Mouse (Mus musculus) kidney, adult 11 months (tissue): ENCODE measurements at regions not wholly inside any gene's neighbourhood (a gene's known extent, or its start where the extent isn't known, plus 50 kb on each side); places are given as distances from the start of the nearest gene placed in this dataset.

Source experiments
- DNase-seq: peaks from one replicate; pipeline ENCODE4 v3.0.0; 2022

DNA sequence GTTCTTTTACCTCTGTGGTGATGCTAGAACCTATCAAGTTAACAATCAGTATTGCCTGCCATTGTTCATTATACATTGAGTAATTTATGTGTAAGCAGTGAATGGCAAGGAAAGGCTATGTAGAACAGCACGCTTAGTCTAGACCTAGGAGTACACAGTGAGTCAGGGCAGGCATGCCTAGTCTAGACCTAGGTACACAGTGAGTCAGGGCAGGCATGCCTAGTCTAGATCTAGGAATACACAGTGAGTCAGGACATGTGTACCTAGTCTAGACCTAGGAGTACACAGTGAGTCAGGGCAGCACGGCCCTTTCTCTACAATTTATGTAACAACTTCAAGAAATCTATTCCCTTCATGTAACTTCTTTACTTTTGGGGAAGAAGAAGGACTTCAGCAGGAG, 347.2 kb downstream of the Tmem232 start:
- no peak for DNase-seq

DNA sequence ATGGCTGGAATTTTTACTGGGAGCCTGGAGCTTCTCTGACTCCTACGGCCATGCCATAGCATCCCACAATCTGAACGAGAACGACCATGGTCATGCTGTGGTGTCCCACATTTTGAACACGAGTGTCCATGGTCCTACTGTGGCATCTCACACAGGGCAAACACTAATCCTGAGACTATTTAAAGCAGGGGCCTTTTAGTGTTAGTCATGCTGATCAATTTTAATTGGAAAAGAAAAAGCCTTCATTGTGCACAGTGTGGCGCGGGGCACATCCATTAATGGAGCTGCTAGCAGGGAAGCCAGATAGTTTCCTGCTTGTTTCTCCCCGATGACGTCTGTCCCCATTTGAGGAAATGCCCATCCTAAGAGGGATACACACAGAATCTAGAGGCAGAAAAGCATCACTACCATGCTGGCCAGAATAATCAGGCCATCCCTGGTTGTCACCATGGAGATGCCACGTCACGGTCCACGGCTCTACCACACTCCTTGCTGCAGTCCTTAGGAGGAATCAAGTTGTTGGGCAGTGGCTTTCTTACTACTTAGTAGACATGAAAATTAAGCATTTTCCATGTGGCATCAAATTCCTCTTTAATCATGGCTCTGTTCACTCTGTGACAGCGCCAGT, 348.0 kb downstream of the Tmem232 start:
- no peak for DNase-seq

DNA sequence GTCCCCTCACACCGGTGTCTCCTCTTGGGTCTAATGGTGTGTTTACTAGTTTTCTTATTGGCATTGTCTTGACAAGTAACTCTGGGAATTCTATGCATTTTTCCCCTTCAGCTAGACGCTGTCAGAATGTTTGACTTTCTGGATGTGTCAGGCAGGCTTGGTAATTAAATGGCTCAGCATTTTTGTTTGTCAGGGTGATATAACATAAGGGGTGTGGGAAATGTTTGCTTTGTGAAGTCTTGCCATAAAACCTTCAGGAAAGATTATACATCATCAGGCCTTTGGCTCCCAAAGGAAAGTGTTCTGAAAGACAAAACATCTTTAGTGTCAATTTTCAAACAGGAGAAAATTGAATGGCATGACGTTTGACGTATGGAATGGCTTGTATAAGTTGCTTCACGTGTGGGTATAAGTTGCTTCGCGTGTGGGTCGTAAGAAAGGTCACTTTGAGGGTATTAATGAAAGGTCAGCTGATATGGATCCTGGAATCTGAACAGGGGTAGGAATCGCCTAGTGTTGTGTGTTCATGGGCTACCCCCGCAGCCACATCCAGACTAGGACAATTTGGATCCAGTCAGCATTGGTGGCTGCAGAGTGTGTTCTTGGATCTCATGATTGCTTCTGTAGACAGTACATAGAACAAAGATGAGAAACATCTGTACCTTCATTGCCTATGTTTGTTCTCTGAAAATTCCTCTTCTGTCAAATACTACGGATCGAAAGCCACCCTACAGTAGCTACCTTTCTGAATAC, 349.6 kb downstream of the Tmem232 start:
- no peak for DNase-seq

DNA sequence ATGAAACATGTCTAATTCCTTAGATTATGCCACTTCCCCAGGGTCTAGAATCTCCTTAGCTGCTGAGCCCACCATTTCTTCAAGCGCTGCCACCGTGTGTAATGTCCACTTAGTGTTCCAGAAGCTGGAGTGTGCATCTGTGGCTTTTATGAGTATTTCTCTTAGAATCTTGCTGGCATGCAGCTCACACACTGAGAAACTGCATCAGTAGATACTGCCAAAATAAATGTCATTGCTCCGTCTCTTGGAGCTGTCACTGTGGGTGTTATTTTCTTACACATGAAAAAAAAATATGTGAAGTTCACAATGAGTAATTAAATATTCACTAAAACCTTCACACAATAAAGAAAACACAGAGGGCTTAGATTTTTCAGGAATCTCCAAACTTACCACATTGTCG, 345.3 kb upstream of the 4930583I09Rik start:
- DNase-seq: no peak

DNA sequence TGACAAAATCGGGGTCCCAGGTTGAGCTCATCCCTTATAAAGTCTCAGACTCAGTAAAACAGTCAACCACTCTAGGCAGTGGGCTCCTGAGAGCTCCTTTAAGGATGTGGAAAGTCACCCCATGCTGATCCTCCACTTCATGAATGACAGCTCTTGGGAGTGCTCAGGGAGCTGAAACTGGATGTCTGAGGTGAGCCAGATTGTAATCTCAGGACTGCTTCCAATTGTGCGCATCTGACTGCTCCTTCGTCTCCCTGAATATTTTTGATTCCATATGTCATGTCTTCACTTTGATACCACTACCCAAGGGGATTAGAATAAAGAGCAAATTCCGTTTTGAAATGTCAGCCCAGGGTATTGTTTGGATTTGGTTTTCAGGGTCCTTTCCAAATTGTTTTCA, 339.9 kb upstream of the 4930583I09Rik start:
- DNase-seq: no peak

DNA sequence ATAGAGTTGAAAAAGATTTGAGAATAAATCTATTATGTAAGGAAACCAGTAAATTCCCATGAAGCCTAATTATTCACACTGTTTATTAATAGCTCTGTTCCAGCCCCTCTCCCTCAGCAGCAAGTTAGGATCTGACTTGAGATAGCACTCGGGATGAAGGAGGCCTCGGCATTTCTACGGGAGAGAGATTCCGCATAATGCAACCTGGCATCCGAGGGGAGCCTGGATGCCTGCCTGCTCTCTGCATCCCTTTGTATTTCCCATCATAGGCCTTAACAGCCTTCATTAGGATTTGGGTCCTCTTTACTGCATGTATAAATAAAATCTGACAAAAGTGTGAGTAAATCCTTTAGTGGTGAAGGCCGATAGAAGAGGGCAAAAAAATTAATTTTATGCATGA, 338.2 kb upstream of the 4930583I09Rik start:
- DNase-seq: no peak

DNA sequence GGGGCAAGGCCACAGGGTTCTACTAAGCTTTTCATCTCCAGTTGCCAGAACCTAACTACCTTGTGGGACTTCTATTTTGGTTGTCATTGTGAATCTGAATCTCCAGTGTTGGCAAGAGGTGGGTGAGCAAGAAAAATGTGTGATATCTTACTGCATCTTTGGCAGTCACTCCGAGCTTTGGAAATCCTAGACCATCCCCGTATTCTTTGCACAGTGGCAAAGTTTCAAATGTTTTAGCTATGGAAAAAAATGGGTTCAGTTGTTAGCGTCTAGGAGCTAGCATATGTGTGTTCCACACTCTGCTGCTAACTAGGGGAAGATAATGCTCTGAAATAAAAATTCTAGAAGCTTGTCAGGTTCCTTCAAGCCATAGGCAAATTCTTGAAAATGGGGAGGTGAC, 337.4 kb upstream of the 4930583I09Rik start:
- DNase-seq: no peak

DNA sequence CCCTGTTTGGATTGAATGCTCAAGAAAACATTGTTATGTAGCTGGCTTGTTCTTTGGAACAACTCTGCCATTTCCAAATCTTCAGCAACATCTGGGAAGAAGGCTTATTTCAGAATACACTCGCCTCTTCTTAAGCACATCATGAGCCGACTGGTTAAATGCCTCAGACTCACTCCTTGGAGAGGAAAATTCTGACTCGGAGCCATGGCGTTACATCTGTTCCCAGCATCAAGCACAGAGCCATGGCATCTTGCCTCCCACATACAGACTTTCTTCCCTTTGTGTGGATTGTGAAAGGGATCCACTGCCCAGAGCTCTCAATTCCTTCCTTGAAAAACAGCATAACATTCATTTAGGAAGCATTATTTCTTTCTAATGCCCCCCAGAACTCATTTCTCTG, 334.8 kb upstream of the 4930583I09Rik start:
- DNase-seq: no peak

DNA sequence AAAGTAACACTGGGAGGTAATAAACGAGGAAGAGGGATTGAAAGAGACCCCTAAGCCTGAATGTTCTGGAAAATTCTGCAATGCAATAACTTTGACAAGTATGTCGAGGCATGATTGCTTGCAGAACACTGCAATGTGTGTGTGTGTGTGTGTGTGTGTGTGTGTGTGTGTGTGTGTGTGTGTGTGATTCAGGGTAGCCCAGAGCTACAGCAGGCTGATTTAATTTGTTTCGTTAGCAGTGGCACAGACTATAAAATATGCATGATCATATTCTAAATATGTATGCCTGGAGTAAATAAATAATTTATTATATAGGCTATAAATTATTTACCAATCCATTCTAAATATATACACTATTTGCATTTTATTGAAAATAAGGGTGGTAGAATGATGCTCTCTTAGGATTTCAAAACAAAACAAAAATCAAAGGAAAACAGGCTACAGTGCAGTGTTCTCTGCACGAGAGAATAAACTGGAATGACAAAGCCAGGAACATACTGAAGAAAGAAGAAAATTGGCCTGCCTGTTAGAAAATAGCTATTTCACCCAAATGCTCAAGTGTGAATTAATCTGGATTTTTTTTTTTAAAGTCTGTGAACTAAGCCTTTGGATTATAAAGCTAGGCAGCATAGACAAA, 334.2 kb upstream of the 4930583I09Rik start:
- no peak for DNase-seq

DNA sequence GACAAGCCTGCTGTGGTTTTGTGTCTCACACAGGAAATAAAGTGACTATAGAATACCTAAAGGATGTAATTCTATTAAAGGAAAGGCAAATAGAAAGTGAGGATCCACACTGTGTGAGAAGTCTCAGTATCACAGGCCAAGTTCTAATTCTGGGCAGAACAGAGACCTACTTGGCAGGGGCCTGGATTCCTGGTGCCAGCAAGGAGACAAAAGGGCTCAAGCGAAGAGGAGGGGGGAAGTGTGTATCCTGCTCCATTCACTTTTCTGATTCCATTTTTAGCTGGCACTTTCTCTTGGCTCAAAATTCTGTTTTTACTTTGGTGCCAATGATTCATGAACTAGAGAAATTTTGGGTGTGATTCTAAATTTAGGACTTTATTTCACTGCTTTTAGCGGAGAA, 310.5 kb upstream of the 4930583I09Rik start:
- DNase-seq: no peak

DNA sequence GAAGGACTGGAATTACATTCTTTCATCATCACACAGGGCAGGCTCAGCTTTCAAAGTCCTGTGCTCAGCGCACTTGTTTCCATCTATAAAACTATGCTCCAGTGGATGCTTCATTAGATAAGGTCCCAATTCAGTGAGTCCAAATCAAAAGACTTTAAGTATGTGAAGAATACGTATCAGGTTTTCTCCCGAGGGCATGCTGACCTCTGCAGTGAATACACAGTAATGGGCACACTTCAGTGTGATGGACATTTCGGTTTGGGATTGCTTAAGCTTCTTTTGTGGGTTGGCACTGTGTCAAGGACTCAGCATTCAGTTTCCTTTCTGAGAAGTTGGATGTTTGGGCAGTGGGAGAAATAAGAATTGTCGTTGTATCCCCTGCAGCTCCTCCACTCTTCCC, 278.8 kb upstream of the 4930583I09Rik start:
- no peak for DNase-seq

DNA sequence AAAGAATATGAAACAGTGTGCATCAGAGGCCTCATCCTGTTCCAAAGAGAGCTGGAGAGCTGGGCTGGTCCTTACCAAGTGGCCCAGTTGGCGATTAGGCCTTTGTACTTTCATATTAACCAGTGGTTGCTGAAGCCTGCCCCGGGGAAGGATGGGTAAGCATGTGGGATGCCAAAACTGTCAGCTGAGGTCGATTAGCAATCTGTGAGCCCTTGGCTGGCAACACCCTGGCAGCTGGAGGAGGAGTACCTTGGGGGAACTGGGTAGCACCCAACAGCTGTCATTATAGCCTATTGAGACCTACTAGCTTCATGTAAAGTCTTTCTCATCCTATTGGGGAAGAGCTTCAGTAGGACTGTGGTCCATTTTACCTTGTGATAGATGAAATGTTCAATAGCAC, 277.2 kb upstream of the 4930583I09Rik start:
- no peak for DNase-seq

DNA sequence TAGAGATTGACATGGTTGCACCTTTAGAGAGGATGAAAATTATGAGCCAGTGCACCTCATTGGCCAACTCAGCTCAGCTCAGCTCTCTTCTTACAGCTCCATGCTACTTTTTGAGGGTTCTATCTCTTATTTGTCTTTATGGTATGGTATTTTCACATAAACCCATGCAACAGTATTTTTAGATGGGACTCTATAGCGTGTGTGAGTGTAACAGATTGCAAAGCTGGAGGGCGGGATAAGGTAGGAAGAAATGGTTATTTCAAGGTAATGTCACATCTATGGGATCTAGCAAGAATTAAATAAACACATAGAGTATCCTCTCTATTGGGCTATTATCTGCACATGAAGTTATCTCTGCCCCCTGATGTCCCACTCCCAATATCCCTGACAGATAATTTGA, 269.8 kb upstream of the 4930583I09Rik start:
- no peak for DNase-seq

DNA sequence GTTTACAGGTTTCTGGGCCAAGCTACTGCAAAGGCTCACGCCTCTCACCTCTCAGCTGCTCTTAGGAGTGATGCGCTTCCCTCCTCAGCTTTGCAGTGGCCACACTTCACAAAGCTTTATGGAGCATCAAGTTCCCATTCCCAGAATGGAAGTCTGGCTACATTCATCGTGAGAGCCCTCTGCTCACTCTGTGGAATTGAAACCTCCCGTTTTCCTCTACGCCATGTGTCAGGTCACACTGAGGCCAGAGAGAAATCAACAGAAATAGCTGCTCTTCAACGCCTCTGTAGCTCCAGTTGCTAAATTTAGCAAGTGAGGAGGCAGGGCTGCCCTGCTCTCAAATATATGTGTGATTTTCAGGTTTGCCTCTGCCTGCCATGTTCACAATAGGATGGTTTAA, 265.3 kb upstream of the 4930583I09Rik start:
- DNase-seq: no peak

DNA sequence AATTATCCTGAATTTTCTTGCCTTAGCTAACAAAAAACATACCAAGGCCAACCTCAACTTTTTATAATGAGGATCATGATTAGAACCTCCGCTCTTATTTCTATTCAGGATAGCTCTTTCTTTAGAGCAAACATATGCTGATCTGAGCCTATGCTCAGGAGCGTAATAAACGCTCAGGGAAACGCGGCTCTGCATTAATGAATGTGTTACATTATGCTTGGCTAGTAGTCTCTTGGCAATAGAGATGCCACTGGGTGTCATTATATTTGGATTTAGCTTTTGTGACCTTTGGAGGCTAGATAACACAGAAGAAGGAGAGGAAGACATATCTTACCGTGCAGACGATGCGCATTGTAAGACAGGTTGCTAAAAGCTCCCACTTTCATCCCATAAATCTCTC, 246.4 kb upstream of the 4930583I09Rik start:
- DNase-seq: no peak

DNA sequence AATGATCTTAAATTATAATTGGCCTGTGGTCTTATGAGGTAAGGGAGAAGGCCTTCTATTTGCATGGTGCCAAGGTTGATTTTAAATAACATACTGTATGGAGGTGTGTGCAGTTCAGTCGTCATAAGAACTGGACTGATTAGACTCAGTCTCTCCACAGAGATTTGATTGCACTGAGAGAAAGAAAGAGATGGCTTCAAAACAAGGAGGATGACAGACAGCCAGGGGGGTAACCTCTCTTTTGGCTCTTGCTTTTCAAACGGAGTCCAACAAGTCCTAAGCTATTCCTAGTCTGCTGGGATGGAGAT, 245.9 kb upstream of the 4930583I09Rik start:
- DNase-seq: no peak

DNA sequence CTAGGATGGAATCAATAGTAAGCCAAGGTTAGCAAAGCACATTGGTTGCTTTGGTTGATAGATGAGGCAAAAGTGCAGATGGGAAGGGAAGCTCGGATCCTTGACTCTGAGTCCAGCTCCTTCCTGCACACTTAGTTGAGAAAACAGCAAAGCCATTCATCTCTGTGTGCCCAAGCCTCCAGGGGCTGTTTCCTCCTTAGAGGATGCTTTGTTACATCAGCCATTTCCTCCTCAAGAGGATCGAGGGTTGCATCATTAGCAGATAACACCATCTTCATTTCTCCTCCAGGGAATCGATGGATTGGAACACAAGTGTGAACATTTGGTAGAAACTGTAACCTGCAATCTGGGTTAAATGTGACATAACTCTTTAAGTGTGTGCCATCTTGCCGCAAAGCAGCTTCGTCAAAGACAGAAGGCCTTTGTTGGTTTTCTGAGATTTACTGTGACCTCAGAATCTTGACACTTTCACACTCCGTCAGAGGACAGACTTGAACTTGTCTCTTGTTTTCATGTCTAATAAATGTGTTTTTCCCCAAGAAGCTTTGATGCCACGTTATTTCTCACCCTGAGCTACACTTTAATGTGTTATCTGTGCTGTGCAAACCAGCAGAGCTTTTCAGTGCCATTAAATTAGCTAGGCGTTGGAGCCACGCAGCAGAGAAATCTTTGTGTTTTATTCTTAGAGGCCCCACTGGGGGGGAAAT, 245.4 kb upstream of the 4930583I09Rik start:
- DNase-seq: no peak

DNA sequence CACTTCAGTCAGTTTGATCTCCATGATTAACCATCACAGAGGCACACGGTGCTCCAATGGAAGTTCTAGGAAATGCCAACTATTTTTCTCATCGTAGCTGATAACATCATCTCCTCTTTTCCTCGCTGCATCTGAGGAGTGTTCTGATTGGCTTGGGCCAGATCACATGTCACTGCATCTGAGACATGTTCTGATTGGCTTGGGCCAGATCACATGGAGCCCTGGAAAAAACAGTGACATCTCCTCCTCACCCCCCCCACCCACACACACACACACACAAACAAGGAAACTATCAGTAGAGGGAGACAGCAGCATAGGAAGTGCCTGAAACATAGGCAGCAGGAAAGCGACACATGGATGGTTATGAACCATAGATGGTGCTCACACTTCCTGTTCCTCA, 239.0 kb upstream of the 4930583I09Rik start:
- DNase-seq: no peak

DNA sequence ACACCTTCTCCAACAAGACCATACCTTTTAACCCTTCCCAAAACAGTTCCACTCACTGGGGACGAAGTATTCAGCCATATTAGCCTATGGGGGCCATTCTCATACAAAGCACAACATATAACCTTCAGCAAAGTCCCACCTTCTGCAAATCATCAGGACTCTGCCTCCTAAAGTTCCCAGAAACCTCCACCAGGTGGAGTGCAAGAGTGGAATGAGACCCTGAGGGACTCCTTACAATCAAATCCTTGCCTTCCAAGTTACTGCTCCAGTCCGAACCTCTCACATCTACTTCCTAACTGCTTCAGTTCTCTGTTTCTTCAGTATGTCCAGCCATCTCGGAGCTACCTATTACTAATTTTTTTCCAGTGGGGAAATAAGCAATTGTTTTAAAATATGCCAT, 235.2 kb upstream of the 4930583I09Rik start:
- no peak for DNase-seq

DNA sequence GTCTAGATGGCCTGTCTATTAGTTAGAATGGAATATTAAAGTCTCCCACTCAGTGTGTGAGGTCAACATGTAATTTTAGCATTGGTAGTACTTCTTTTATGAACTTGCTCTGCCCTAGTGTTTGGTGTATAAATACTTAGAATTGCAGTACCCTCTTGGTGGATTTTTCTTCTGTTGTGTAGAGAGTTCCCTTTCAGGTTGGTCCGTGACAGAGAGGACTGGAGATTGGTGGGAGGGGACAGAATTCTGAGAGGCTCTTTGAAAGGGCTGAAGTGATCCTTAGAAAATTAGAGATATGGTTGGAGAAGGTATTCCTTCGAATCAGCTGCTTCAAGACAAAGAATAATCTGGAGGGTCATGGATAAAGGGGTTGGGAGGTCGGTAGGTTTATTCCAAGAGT, 230.3 kb upstream of the 4930583I09Rik start:
- DNase-seq: no peak

DNA sequence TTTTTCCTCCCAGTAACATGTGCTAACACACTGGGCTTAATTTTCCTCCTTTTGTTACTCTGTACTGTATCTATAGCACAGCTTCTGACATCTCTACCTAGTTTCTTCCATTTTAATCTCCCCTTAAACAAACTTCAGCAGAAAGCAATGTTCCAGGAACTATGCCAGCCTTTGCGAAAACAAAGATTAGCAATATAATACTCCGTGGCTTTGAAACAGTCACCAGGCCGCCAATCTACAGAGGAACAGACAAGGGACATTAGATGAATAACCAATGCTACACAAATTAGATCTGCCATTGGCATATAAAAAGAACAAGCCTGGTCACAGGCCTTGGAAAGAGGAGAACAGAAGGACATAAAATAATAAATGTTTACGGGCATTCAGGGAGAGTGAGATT, 220.2 kb upstream of the 4930583I09Rik start:
- no peak for DNase-seq

DNA sequence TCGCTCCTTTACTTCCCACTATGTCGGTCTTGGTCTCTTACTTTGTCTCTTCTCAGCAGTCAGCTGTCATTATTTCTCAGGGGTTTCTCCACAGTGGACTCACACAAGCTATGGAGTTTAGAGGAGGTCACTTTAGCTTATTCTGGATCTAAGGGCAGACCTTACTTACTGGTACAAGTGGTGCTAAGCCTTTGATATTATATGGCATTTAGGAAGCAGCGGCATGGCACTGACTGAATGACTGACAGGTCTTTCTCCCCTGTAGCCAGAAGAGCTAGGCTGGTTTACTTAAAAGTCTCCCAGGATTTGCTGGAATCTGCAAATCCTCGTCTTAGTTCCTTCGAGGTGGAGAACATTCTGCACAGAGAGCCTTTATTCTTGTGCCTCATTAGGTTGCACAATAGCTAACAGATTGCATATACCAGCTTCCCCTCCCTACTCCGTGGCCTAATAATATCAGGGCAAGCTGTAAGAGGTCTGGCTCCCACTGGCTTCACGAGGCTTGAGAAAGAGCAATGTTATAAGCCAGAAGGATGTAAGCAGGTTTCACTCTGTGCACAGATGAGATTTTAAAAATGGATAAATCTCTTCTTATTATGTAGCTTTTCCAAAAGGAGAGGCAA, 214.1 kb upstream of the 4930583I09Rik start:
- no peak for DNase-seq

DNA sequence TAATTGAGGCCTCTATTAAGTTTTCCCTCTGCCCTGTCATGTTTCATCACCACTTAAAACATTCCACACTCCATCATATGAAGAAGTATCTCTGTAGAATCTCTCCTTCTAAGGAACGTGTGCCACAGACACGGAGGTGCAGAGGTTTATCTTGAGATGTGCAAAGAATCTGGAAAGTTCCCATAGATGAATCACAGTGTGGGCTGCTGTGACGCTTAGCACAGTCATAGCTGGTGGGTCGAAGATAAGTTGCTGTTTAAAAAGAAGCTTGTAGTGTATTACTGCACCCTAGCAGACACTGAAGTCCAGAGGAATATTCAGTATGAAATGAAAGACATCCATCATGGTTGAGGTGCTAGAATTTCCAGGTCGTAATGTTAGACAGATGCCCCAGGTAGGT, 179.9 kb upstream of the 4930583I09Rik start:
- DNase-seq: no peak

DNA sequence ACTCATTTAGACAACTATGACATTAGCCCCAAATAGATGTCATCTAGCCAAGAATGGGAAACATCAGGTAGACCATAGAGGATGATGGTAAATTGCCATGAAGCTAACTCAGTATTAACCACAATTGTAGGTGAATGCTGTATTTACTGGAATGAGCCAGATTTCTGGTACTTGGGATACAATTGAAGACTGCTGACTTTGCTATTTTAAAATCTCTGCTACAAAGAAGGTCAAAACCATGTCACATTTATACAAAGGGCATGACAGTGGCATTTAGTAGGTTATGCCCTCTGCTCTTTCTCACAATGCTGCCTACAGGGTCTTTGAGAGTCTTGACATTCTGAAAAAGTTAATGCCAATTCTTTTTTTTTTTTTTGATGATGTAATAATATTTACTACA, 178.8 kb upstream of the 4930583I09Rik start:
- no peak for DNase-seq
